Mouse (Mus musculus) heart, embryonic 11.5 days (tissue): ENCODE measurements around the gene Mus81. TPM values are rescaled to one million over a fixed set of nuclear protein-coding genes. Genes with fewer than 3 reads are reported as not detected.

Experiments used
- ATAC-seq: fragments of 200-750 bp; cut with Nextera tagmentation; replicated peaks from 2 replicates; pipeline ENCODE4 v1.8.0; 2017; ENCODE audit warnings: moderate library complexity; ENCODE audit not compliant: insufficient number of reproducible peaks, low FRiP score, low TSS enrichment
- H3K27ac ChIP-seq: fragments of 300-500 bp; sonication (generic); 2 replicates; pipeline ENCODE4 v1.5.1; 2014; ENCODE audit warnings: mild to moderate bottlenecking, low read depth, low read length
- H3K27me3 ChIP-seq: fragments of 300-500 bp; sonication (generic); 2 replicates; pipeline ENCODE4 v1.6.1; 2014; ENCODE audit warnings: mild to moderate bottlenecking, low read length, mixed read lengths; ENCODE audit not compliant: control insufficient read depth, insufficient read depth
- H3K36me3 ChIP-seq: fragments of 300-500 bp; sonication (generic); 2 replicates; pipeline ENCODE4 v1.6.1; 2014; ENCODE audit warnings: mild to moderate bottlenecking, low read length, moderate library complexity, mixed read lengths; ENCODE audit not compliant: control insufficient read depth, insufficient read depth
- H3K4me1 ChIP-seq: fragments of 300-500 bp; sonication (generic); 2 replicates; pipeline ENCODE4 v1.6.1; 2014; ENCODE audit warnings: low read length; ENCODE audit not compliant: control insufficient read depth, insufficient read depth
- H3K4me2 ChIP-seq: fragments of 300-500 bp; sonication (generic); 2 replicates; pipeline ENCODE4 v1.6.1; 2014; ENCODE audit warnings: mild to moderate bottlenecking, moderate library complexity
- H3K4me3 ChIP-seq: fragments of 300-500 bp; sonication (generic); 2 replicates; pipeline ENCODE4 v1.5.1; 2014; ENCODE audit warnings: low read depth, low read length
- H3K9ac ChIP-seq: fragments of 300-500 bp; sonication (generic); 2 replicates; pipeline ENCODE4 v1.6.1; 2014; ENCODE audit warnings: mild to moderate bottlenecking, low read depth, low read length, moderate library complexity
- H3K9me3 ChIP-seq: fragments of 300-500 bp; sonication (generic); replicated peaks from 2 replicates; pipeline ENCODE4 v1.6.1; 2016; ENCODE audit warnings: low read length; ENCODE audit not compliant: control insufficient read depth
- WGBS: fragments of 180-500 bp; shearing (Covaris S2); extraction: QIAGEN DNeasy Blood & Tissue Kit; methylation state at CpG from one replicate; pipeline ENCODE4 v1.1.7; 2014; ENCODE audit not compliant: insufficient replicate concordance; 5-methylcytosine and 5-hydroxymethylcytosine counted together
- polyA plus RNA-seq: library from polyadenylated mRNA; unstranded; fragments of >200 nt; fragmentation: Nextera tagmentation; extraction: Ambion mirVana; gene quantifications from 2 replicates; pipeline ENCODE4 v1.2.1, GENCODE M21; 2014

The Mus81 gene
- polyA plus RNA-seq, 1 experiment from 2014 or later, result 32.2 TPM

DNA sequence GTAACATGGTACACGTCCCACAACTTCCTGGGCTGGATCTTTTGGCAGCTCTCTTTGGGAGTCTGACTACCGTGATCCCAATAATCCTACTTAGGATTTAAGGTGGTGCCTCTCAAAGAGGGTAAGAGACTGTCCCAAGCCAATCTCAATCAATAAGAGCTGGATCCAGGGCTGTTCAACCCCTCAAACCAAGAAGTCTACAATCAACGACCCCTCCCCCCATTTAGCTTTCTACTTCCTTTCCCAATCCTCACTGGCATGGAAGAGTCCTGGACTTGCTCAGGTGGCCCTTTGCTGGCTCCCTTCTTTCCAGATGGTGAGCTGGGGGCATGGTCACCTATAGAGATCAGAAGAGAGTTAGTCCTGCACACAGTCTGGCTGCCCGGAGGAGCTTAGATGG lies 1.4 kb downstream of the Mus81 start:
- WGBS, result 81% methylated on average over 4 of the region's 4 CpGs
- no peaks in the 10 kb centered on the region for H3K9me3 ChIP-seq
- ATAC-seq, result no peak
- no peak overlapping the region for H3K4me3 ChIP-seq
- peak overlapping the region; percentile 82 for H3K4me2 ChIP-seq
- no peaks in the 10 kb centered on the region for H3K27me3 ChIP-seq
- H3K36me3 ChIP-seq, result peaks cover 20% of the 10 kb centered on the region
- peaks cover 12% of the 10 kb centered on the region for H3K4me1 ChIP-seq
- no peak overlapping the region for H3K9ac ChIP-seq
- H3K27ac ChIP-seq, result no peak overlapping the region

DNA sequence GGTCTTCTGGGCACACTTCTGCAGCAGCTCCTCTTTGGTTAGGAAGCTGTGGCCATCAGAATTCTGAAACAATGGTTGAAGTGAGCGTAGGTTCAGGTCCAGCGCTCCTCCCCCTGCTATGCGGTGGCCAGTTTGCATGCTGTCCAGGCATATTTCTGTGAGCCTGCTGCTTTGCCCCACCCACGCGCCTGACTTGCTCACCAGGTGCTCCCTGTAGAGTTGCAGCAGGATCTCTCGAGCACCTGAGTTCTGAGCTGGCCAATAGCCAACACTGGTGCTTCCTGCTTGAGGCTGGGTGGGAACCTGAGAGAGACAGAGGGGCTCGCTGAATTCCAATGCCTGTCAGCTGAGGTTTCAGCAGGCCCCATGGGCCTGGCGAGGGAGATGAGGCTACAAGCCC lies 1.9 kb downstream of the Mus81 start:
- H3K4me3 ChIP-seq, result no peak overlapping the region
- H3K9ac ChIP-seq, result no peak overlapping the region
- H3K9me3 ChIP-seq, result no peaks in the 10 kb centered on the region
- H3K27ac ChIP-seq, result no peak overlapping the region
- peaks cover 25% of the 10 kb centered on the region for H3K36me3 ChIP-seq
- H3K4me2 ChIP-seq, result 0 out of 2 replicates have a peak overlapping the region, but pooled peaks have one; percentile 1
- H3K27me3 ChIP-seq, result no peaks in the 10 kb centered on the region
- no peak for ATAC-seq
- H3K4me1 ChIP-seq, result peaks cover 11% of the 10 kb centered on the region; the same call in 1 of the 2 replicates
- 87% methylated on average over 8 of the region's 8 CpGs for WGBS

DNA sequence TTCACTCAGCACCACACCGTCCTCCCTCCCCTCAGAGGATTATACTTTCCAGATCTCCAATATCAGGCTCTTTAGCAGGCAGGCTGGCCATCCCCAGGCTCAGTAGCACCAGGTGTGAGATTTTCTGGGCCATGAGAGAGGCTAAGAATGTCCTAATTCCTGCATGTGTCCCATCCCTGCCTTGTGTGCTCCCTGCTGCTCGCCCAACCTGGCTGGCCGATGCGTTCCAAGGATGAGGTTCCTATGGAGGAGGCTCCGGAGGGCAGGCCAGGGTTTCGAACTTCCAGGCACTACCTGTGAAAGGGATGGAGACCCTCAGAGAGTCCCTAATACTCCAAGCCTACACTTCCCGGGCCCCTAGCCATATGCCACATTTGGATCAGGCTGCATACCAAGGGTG lies 2.4 kb downstream of the Mus81 start:
- peaks cover 11% of the 10 kb centered on the region; the same call in 1 of the 2 replicates for H3K4me1 ChIP-seq
- H3K9ac ChIP-seq, result no peak overlapping the region
- 91% methylated on average over 7 of the region's 7 CpGs for WGBS
- no peak overlapping the region for H3K4me3 ChIP-seq
- H3K36me3 ChIP-seq, result peaks cover 25% of the 10 kb centered on the region
- H3K9me3 ChIP-seq, result no peaks in the 10 kb centered on the region
- H3K27me3 ChIP-seq, result no peaks in the 10 kb centered on the region
- 0 out of 2 replicates have a peak overlapping the region, but pooled peaks have one; percentile 1 for H3K4me2 ChIP-seq
- H3K27ac ChIP-seq, result no peak overlapping the region
- ATAC-seq, result no peak

DNA sequence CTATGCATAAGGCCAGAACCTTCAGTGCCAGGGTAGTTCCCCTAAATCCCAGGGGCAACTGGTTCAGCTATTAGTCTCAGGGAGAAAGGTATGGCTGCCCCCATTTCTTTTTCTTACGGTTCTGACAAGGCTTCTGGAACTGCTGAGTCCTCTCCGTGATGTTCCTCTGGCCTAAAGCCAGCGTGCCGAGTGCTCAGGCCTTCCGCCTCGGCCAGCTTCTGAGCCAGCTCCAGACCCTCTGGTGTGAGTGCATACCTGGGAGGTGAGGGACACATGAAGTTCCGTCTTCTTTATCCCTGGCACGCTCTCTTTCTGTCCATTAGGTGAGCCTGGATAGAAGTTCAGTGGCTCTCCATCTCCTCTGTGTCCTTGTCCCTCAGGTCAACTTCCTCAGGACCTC lies 2.8 kb downstream of the Mus81 start:
- 85% methylated on average over 8 of the region's 8 CpGs for WGBS
- H3K9me3 ChIP-seq, result no peaks in the 10 kb centered on the region
- no peak for ATAC-seq

DNA sequence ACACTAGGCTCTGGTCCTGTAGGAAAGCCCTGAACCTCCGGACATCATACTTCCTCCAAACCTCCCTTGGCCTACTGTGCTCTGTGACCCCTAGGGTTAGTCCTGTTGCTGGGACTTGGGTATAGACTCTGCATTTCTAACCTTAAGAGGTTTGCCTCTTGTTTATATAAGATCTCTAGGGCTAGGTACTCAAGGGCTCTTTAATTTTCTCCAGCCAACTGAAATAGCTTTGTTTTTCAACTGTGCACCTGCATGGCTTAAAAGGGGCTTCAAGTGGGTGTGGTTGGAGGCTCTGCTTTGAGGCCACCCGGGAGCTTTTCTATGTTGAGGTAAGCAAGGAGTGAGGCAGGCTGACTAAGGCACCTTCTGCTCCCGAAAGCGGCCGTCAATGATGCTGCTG lies 3.7 kb downstream of the Mus81 start:
- 87% methylated on average over 5 of the region's 5 CpGs for WGBS

More for the DNA sequence above, 2.8 kb downstream of the Mus81 start:
- H3K4me1 ChIP-seq, result peaks cover 11% of the 10 kb centered on the region; the same call in 1 of the 2 replicates
- H3K27ac ChIP-seq, result no peak overlapping the region
- no peak overlapping the region for H3K4me2 ChIP-seq
- H3K9ac ChIP-seq, result no peak overlapping the region
- H3K36me3 ChIP-seq, result peaks cover 29% of the 10 kb centered on the region
- no peaks in the 10 kb centered on the region for H3K27me3 ChIP-seq
- no peak overlapping the region for H3K4me3 ChIP-seq

DNA sequence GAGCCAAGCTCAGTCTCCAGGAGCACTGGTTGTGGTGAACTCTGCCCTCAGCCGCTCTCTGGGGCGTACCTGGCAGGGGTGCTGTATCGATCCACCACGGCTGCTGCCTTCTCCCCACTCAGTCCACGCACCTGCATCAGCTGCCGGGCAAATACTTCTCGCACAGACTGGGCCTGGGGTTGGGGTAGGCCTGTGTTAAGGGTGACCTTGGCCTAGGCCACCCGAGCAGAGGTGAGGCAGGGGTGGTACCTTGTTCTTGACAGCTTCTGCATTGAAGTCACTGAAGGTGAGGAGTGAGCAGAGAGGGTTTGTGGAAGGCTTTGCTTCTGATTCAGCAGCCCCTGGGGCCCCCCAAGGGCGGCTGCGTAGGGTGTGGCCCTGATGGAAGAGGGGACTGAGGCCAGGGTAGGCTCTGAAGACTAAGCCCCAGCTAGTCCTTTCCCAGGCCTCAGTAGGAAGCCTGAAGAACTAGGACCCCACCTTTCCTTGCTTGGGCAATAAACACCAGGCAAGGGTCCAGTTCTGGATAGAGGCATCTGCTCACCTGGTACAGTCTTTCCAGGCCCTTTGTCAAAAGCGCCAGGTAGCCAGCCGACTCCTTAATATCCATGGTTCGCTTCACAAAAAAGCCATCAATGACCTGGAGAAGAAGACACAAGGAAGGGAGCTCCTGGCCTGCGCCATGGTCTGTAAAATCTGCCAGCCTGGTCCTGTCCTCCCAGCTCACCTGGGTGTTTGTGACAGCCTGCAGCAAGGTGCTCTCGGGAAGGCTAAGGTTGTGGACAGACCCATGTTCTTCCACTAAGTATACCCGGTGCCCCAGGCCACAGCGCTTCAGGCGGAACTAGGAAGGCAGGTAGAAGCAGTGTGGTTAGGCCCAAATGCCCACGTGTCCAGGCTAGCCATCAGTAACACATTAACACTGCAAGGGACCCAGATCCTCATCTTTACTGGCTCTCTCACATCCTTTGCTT lies 4.5 kb downstream of the Mus81 start:
- no peak for ATAC-seq
- Histone ChIP-seq H3K4me1 (peaks cover 11% of the 10 kb centered on the region; the same call in 1 of the 2 replicates), H3K4me2 (no peak overlapping the region), H3K9ac (no peak overlapping the region), H3K36me3 (peaks cover 36% of the 10 kb centered on the region), H3K27ac (no peak overlapping the region), H3K9me3 (no peaks in the 10 kb centered on the region), H3K27me3 (no peaks in the 10 kb centered on the region), H3K4me3 (no peak overlapping the region)
- 89% methylated on average over 19 of the region's 19 CpGs for WGBS

More for the DNA sequence above, 3.7 kb downstream of the Mus81 start:
- H3K9me3 ChIP-seq, result no peaks in the 10 kb centered on the region
- H3K36me3 ChIP-seq, result peaks cover 31% of the 10 kb centered on the region
- H3K27me3 ChIP-seq, result no peaks in the 10 kb centered on the region
- H3K4me2 ChIP-seq, result no peak overlapping the region
- peaks cover 11% of the 10 kb centered on the region; the same call in 1 of the 2 replicates for H3K4me1 ChIP-seq
- no peak overlapping the region for H3K9ac ChIP-seq
- H3K27ac ChIP-seq, result no peak overlapping the region
- no peak for ATAC-seq
- no peak overlapping the region for H3K4me3 ChIP-seq

DNA sequence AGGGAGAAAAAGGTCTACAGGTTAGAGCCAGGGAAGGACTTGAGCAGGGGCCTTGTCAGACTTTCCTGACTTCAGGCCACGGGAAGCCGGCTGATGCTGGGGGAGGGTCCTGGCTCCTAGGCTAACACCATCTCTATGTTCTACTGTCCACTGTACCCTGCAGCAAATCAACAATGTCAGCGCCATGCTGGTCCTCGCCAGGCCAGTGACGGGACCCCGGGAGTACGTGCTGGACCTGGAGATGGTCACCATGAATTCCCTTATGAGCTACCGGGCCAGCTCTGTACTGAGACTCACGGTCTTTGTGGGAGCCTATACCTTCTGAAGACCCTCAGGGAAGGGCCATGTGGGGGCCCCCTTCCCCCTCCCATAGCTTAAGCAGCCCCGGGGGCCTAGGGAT lies 6.8 kb downstream of the Mus81 start:
- H3K4me3 ChIP-seq, result no peak overlapping the region
- no peak overlapping the region for H3K4me2 ChIP-seq
- no peaks in the 10 kb centered on the region for H3K9me3 ChIP-seq
- H3K27ac ChIP-seq, result no peak overlapping the region
- 88% methylated on average over 10 of the region's 10 CpGs for WGBS
- H3K9ac ChIP-seq, result no peak overlapping the region
- H3K4me1 ChIP-seq, result 0 out of 2 replicates have a peak, but pooled peaks cover 2% of the 10 kb centered on the region
- ATAC-seq, result no peak
- H3K27me3 ChIP-seq, result no peaks in the 10 kb centered on the region
- H3K36me3 ChIP-seq, result peaks cover 42% of the 10 kb centered on the region

DNA sequence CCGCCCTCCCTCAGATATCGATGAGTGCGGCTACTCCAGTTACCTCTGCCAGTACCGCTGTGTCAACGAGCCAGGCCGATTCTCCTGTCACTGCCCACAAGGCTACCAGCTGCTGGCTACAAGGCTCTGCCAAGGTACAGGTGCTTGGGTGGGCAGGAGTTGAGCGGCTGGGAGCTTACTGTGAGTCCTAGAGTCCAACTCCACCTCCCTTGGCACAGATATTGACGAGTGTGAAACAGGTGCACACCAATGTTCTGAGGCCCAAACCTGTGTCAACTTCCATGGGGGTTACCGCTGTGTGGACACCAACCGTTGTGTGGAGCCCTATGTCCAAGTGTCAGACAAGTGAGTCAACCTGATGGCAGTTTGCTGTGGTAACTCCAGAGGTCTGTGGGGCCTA lies 8.2 kb downstream of the Mus81 start:
- H3K36me3 ChIP-seq, result peaks cover 34% of the 10 kb centered on the region
- no peaks in the 10 kb centered on the region for H3K27me3 ChIP-seq
- H3K4me3 ChIP-seq, result no peak overlapping the region
- no peak for ATAC-seq
- H3K9me3 ChIP-seq, result no peaks in the 10 kb centered on the region
- no peak overlapping the region for H3K27ac ChIP-seq
- H3K4me2 ChIP-seq, result no peak overlapping the region
- no peak overlapping the region for H3K9ac ChIP-seq
- WGBS, result 89% methylated on average over 10 of the region's 10 CpGs
- H3K4me1 ChIP-seq, result peaks cover 10% of the 10 kb centered on the region
